Mouse (Mus musculus) hindbrain, embryonic 16.5 days (tissue): ENCODE measurements at regions not wholly inside any gene's neighbourhood (a gene's known extent, or its start where the extent isn't known, plus 50 kb on each side); places are given as distances from the start of the nearest gene placed in this dataset.
A peak's percentile ranks its signal among the peaks of the same experiment; 100 is the strongest.

ENCODE experiments used
- ATAC-seq: fragments of 200-750 bp; cut with Nextera tagmentation; 2 replicates; pipeline ENCODE4 v1.8.0; 2017; ENCODE audit warnings: moderate TSS enrichment, moderate library complexity
- H3K27ac ChIP-seq: fragments of 300-500 bp; sonication (generic); 2 replicates; pipeline ENCODE4 v1.5.1; 2014; ENCODE audit warnings: low read depth, mild to moderate bottlenecking, control low read depth, low read length, moderate library complexity
- H3K27me3 ChIP-seq: fragments of 300-500 bp; sonication (generic); replicated peaks from 2 replicates; pipeline ENCODE4 v1.6.1; 2014; ENCODE audit warnings: low read length; ENCODE audit not compliant: control insufficient read depth, insufficient read depth
- H3K36me3 ChIP-seq: fragments of 300-500 bp; sonication (generic); 2 replicates; pipeline ENCODE4 v1.6.1; 2014; ENCODE audit warnings: mild to moderate bottlenecking, low read length, moderate library complexity, mixed read lengths; ENCODE audit not compliant: control insufficient read depth, insufficient read depth
- H3K4me1 ChIP-seq: fragments of 300-500 bp; sonication (generic); 2 replicates; pipeline ENCODE4 v1.6.1; 2014; ENCODE audit warnings: low read depth, low read length; ENCODE audit not compliant: control insufficient read depth, insufficient read depth
- H3K4me2 ChIP-seq: fragments of 300-500 bp; sonication (generic); 2 replicates; pipeline ENCODE4 v1.6.1; 2014; ENCODE audit warnings: mild to moderate bottlenecking, low read length, control low read depth, moderate library complexity
- H3K4me3 ChIP-seq: fragments of 300-500 bp; sonication (generic); 2 replicates; pipeline ENCODE4 v1.5.1; 2014; ENCODE audit warnings: mild to moderate bottlenecking, low read length, control low read depth, moderate library complexity
- H3K9ac ChIP-seq: fragments of 300-500 bp; sonication (generic); 2 replicates; pipeline ENCODE4 v1.6.1; 2014; ENCODE audit warnings: low read depth, mild to moderate bottlenecking, control low read depth, low read length, moderate library complexity
- H3K9me3 ChIP-seq: fragments of 300-500 bp; sonication (generic); 2 replicates; pipeline ENCODE4 v1.6.1; 2014; ENCODE audit warnings: mild to moderate bottlenecking, low read length, moderate library complexity; ENCODE audit not compliant: control insufficient read depth
- WGBS: fragments of 180-500 bp; shearing (Covaris S2); extraction: QIAGEN DNeasy Blood & Tissue Kit; methylation state at CpG from one replicate; pipeline ENCODE4 v1.1.7; 2014; 5-methylcytosine and 5-hydroxymethylcytosine counted together

GRCm38 (mm10) chr2:92790374-92790773 lies 124.5 kb upstream of the Syt13 start:
- Histone ChIP-seq H3K4me3 (no peak overlapping the region), H3K36me3 (no peaks in the 10 kb centered on the region), H3K27me3 (no peaks in the 10 kb centered on the region), H3K4me1 (no peaks in the 10 kb centered on the region), H3K9me3 (no peaks in the 10 kb centered on the region), H3K27ac (no peak overlapping the region), H3K9ac (no peak overlapping the region), H3K4me2 (no peak overlapping the region)
- WGBS, result 93% methylated on average over 2 of the region's 2 CpGs
- ATAC-seq, result no peak

GRCm38 (mm10) chr2:92799770-92800169 lies 115.1 kb upstream of the Syt13 start:
- no peaks in the 10 kb centered on the region for H3K9me3 ChIP-seq
- no peaks in the 10 kb centered on the region for H3K4me1 ChIP-seq
- WGBS, result 82% methylated on average over 4 of the region's 4 CpGs
- no peak overlapping the region for H3K9ac ChIP-seq
- H3K4me3 ChIP-seq, result no peak overlapping the region
- H3K4me2 ChIP-seq, result no peak overlapping the region
- ATAC-seq, result no peak
- H3K27ac ChIP-seq, result no peak overlapping the region
- H3K27me3 ChIP-seq, result no peaks in the 10 kb centered on the region
- H3K36me3 ChIP-seq, result no peaks in the 10 kb centered on the region

GRCm38 (mm10) chr2:92800667-92801066 lies 114.2 kb upstream of the Syt13 start:
- H3K4me3 ChIP-seq, result no peak overlapping the region
- no peak for ATAC-seq
- no peak overlapping the region for H3K4me2 ChIP-seq
- H3K27me3 ChIP-seq, result no peaks in the 10 kb centered on the region
- H3K27ac ChIP-seq, result no peak overlapping the region
- no peaks in the 10 kb centered on the region for H3K9me3 ChIP-seq
- H3K36me3 ChIP-seq, result no peaks in the 10 kb centered on the region
- 67% methylated on average over 5 of the region's 5 CpGs for WGBS
- H3K9ac ChIP-seq, result no peak overlapping the region
- H3K4me1 ChIP-seq, result peaks cover 1% of the 10 kb centered on the region; the same call in 1 of the 2 replicates

GRCm38 (mm10) chr2:92804916-92805315 lies 110.0 kb upstream of the Syt13 start:
- H3K4me3 ChIP-seq, result no peak overlapping the region
- no peak overlapping the region for H3K4me2 ChIP-seq
- no peak overlapping the region for H3K27ac ChIP-seq
- H3K9me3 ChIP-seq, result no peaks in the 10 kb centered on the region
- H3K9ac ChIP-seq, result no peak overlapping the region
- no peaks in the 10 kb centered on the region for H3K36me3 ChIP-seq
- peaks cover 29% of the 10 kb centered on the region for H3K4me1 ChIP-seq
- 50% methylated on average over 1 of the region's 1 CpGs for WGBS
- H3K27me3 ChIP-seq, result no peaks in the 10 kb centered on the region
- no peak for ATAC-seq

- Histone ChIP-seq H3K4me1 (peaks cover 30% of the 10 kb centered on the region), H3K4me3 (no peak overlapping the region), H3K9ac (peak overlapping the region; percentile 31; the same call in 1 of the 2 replicates), H3K36me3 (no peaks in the 10 kb centered on the region), H3K9me3 (no peaks in the 10 kb centered on the region), H3K27me3 (no peaks in the 10 kb centered on the region), H3K27ac (peak overlapping the region; percentile 76), H3K4me2 (no peak overlapping the region)
- WGBS, result 39% methylated on average over 4 of the region's 4 CpGs
- ATAC-seq, result no peak
Observed at GRCm38 (mm10) chr2:92805761-92806160, 109.1 kb upstream of the Syt13 start.

- Histone ChIP-seq H3K4me3 (no peak overlapping the region), H3K27me3 (no peaks in the 10 kb centered on the region), H3K27ac (peak overlapping the region; percentile 76), H3K36me3 (no peaks in the 10 kb centered on the region), H3K9ac (peak overlapping the region; percentile 56), H3K4me1 (peaks cover 30% of the 10 kb centered on the region), H3K9me3 (no peaks in the 10 kb centered on the region), H3K4me2 (no peak overlapping the region)
- 14% methylated on average over 6 of the region's 7 CpGs for WGBS
- peak; percentile 40; the same call in 1 of the 2 replicates for ATAC-seq
Observed at GRCm38 (mm10) chr2:92806481-92807195, 108.3 kb upstream of the Syt13 start.

- no peak for ATAC-seq
- peak overlapping the region; percentile 48; the same call in 1 of the 2 replicates for H3K27ac ChIP-seq
- H3K9me3 ChIP-seq, result no peaks in the 10 kb centered on the region
- no peak overlapping the region for H3K4me2 ChIP-seq
- H3K36me3 ChIP-seq, result no peaks in the 10 kb centered on the region
- peaks cover 30% of the 10 kb centered on the region for H3K4me1 ChIP-seq
- 4% methylated on average over 8 of the region's 8 CpGs for WGBS
- peak overlapping the region; percentile 35; the same call in 1 of the 2 replicates for H3K9ac ChIP-seq
- H3K27me3 ChIP-seq, result no peaks in the 10 kb centered on the region; the same call in 1 of the 2 replicates
- no peak overlapping the region for H3K4me3 ChIP-seq
Observed at GRCm38 (mm10) chr2:92807404-92807803, 107.5 kb upstream of the Syt13 start.

GRCm38 (mm10) chr2:92808121-92808520 lies 106.8 kb upstream of the Syt13 start:
- Histone ChIP-seq H3K36me3 (no peaks in the 10 kb centered on the region), H3K9ac (no peak overlapping the region), H3K27me3 (no peaks in the 10 kb centered on the region; the same call in 1 of the 2 replicates), H3K4me1 (peaks cover 32% of the 10 kb centered on the region), H3K4me2 (no peak overlapping the region), H3K9me3 (no peaks in the 10 kb centered on the region), H3K27ac (no peak overlapping the region), H3K4me3 (no peak overlapping the region)
- no peak for ATAC-seq
- WGBS, result 76% methylated on average over 4 of the region's 4 CpGs

GRCm38 (mm10) chr2:92809226-92809625 lies 105.7 kb upstream of the Syt13 start:
- H3K9ac ChIP-seq, result no peak overlapping the region
- H3K27ac ChIP-seq, result no peak overlapping the region
- H3K9me3 ChIP-seq, result no peaks in the 10 kb centered on the region
- H3K27me3 ChIP-seq, result no peaks in the 10 kb centered on the region; the same call in 1 of the 2 replicates
- ATAC-seq, result no peak
- H3K36me3 ChIP-seq, result no peaks in the 10 kb centered on the region
- H3K4me1 ChIP-seq, result peaks cover 32% of the 10 kb centered on the region
- H3K4me2 ChIP-seq, result no peak overlapping the region
- 21% methylated on average over 3 of the region's 3 CpGs for WGBS
- H3K4me3 ChIP-seq, result no peak overlapping the region
